Mouse (Mus musculus) adrenal gland, postnatal 14 days (tissue): ENCODE data around the gene Srgap2. TPM values are rescaled to one million over a fixed set of nuclear protein-coding genes. Genes with fewer than 3 reads are reported as not detected.

ENCODE experiments used
- DNase-seq: peaks from one replicate; pipeline ENCODE4 v3.0.0; 2021; ENCODE audit warnings: mixed read lengths
- total RNA-seq: library from RNA; stranded (reverse); gene quantifications from 2 replicates; pipeline ENCODE4 v1.2.3, GENCODE M21; 2021

Srgap2 gene
- total RNA-seq, 1 experiment from 2014 or later = 29.0 TPM

- DNase-seq = no peak
These were observed 53.5 kb downstream of the Srgap2 start for GRCm38 (mm10) chr1:131473631-131474118.

- DNase-seq = no peak
These were observed 56.6 kb downstream of the Srgap2 start for GRCm38 (mm10) chr1:131470597-131470996.

GRCm38 (mm10) chr1:131465855-131466254 is 61.3 kb downstream of the Srgap2 start:
- DNase-seq = no peak

DNA sequence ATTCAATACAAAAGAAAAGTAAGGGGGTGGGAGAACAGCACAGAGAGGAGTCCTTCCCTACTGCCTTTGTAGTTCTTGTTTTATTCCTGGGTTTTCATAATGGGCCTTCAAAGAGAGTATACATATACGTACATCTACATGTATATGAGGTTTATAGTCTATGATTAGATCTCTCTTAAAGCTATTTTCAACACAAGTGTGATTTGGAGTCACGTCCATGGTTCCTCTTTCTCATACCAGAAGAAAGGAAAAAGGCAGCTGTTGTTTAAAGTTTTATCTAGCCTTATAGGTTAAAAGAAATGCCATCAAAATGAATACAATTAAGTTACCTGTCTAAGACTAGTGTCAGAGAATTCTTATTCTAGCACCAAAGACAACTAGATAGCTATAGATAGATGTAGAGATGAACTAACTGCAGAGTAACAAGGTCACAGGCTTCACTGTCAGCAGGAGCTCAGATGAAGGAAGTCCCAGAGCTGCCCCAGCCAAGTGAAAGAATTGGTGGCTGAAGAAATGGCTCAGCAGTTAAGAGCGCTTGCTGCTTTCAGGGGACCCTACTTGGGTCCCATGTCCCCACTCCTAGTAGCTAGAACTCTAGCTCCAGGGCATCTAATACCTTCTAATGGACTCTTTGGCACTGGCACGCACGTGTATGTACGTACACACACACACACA is 63.1 kb downstream of the Srgap2 start:
- DNase-seq = no peak

DNA sequence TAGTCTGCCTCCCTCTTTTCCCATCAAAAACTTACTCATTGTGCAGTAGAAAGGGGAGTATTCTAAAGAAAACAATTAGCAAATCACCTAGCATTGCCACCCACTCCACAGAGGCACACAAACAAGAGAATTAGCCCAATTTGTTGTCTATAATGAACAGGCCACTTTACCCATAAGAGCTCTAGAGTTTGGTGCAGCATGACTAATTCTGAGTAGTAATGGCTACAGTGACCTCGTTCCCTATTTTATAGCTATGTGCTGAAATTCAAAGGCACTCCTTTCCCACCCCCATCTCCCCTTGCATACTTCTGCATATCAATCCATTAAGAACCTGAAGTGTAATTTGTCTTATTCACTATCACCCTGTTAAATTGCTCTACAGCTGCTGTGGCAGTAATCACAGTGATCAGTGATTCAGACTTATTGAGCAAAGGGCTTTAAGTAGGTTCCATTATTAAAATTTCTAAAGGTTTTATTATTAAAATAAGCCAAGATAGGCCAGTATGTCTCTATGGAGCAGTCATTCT is 64.5 kb downstream of the Srgap2 start:
- no peak for DNase-seq

- no peak for DNase-seq
These were observed 66.1 kb downstream of the Srgap2 start for GRCm38 (mm10) chr1:131460914-131461530.

DNA sequence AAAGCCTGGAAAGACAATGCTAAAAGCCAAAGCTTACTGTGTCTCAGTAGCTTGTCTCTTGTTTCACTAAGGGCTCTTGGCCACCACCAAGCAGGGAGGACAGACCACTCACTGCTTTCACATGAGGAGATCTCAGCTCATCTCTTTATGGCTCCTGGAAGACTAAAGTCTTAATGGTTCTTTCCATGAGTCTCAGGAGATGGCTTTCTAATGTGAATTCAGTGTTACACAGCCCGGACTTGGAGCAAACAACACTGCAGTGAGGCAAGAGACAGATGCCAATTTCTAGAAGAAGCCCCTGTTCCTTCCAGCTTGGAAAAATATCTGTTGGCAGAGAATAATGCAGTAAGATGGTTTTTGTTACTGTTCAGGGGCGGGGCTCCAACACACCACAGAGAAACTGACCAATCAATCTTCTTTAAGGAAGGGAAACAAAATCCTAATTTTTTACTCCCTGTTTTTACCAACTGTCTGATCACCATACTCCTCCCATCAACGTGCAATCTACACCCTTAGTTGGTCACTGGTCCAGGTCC is 71.7 kb downstream of the Srgap2 start:
- DNase-seq = no peak

GRCm38 (mm10) chr1:131454386-131454785 is 72.8 kb downstream of the Srgap2 start:
- no peak for DNase-seq

GRCm38 (mm10) chr1:131453335-131453734 is 73.8 kb downstream of the Srgap2 start:
- DNase-seq = no peak

GRCm38 (mm10) chr1:131448373-131448772 is 78.8 kb downstream of the Srgap2 start:
- no peak for DNase-seq

- no peak for DNase-seq
These were observed 79.8 kb downstream of the Srgap2 start for GRCm38 (mm10) chr1:131447333-131447732.

DNA sequence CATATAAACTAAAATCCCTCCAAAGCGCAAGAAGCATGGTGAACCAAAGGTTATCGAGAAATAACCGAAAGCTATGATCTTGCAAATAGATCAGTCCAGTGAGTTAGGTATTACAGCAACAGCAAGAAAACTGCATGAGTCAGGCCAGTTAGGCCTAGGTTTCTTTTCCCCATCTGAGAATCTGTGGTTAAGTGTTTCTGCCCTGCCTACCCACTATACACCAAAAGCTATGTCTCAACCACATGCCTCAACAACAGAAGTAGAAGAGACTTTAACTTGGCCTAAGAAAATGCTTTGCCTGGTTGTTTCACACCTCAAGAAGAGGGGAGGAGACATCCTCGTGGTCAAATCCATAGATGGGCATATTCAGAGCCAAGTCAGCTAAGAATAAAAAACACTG is 80.6 kb downstream of the Srgap2 start:
- no peak for DNase-seq

GRCm38 (mm10) chr1:131438556-131438955 is 88.6 kb downstream of the Srgap2 start:
- DNase-seq = no peak

DNA sequence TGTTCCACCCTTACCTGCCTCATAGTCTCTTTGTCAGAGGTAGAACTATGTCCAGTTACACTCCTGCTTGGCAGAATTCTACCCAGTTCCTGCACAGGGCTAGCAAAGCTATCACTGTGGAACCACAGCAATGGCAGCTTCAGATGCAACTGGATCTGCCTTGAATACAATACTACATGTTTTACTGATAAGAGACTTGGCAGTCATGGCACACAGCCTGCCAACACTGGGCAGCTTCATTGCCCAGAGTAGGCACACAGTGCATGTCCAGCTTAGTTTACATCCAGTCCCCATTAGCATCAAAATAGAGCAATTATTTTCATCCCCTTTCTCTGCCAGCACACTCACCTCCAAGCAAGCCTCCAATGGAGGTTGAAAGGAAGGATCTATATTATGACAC is 89.2 kb downstream of the Srgap2 start:
- no peak for DNase-seq

- DNase-seq = no peak
These were observed 90.5 kb downstream of the Srgap2 start for GRCm38 (mm10) chr1:131436609-131437008.

DNA sequence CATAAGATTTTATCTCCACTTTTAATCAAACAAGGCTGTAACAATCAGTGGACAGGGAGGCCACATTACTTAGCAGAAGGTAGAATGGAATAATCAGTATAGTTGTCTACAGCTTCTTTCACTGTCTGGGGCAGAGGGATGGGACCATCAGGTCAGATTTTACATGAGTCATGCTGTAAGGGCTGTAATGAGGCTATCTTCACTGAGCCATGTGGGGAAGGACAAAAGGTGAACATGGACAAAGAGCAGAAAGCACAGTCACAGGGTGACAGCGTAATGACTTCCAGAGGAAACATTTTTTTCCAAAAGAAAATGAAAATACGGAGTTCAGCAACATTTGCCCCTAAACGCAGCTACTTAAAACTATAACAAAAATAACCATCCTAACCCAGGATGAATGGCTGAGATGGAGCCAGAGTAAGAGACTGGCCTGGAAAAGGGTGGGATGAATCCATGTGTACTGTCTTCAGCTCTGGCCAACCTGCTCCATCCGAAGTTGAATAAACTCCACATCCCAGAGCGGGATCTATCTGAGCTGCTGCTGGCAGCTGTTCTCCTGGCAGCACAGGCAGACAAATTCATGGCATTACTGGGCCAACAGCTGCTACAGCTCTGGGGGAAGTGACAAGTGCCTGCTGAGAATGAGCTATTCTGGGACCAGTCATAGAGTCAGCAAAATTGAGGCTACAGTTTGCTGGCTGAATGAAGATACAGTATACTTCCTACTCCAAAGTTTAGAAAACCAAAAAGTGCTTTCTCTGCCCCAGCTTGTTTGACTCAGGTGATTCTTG is 95.5 kb downstream of the Srgap2 start:
- peak; percentile 41 for DNase-seq

DNA sequence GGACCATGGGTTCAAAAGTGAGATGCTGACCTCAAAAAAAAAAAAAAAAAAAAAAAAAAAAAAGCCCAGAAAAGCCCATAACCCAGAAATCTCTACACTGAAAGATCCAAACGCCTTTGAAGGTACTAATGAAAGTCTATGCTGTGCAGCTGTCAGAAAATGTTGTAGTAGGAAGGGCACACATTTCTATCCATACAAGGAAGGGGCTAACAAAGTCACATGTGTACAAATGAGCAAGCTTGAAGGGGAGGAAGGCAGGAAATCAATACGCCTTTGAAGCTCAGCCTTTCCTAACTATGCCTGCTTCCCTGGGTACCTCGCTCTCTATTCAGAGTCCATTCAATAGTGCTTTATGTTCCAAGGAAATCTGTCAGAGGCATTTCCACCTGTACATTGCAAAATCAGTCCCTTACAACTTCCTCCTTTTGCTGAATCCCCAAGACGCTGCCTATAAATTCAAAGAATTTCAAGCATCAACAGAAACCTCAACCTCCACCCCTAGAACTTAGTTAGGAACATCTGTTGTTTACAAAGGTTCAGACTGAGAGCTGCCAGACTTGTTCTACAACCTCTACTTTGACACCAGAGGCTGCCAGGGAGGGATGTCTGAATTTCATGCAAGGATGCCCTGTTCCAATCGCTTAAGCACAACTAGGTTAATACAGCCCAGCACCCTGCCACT is 99.9 kb downstream of the Srgap2 start:
- DNase-seq = no peak

DNA sequence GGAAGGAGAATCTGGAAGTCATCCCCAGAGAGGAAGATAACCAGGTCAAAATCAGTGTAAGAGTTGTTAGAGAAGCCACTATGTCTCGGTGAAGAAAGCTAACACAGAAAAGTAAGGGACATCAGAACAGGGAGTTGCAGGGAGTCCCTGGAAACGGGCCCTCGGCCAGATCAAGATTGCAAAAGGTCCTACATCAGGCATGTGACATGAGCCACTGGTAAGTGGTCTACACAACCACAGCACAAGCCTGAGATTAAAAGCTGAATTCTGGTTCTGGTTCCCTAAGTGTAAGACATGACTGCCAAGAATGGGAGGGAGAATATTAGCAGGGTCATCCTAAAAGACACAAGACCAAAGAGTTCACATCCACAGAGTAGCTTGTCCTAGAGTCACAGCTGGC is 104.1 kb downstream of the Srgap2 start:
- DNase-seq = peak; percentile 50

GRCm38 (mm10) chr1:131421113-131421512 is 106.0 kb downstream of the Srgap2 start:
- DNase-seq = no peak

GRCm38 (mm10) chr1:131420660-131421059 is 106.5 kb downstream of the Srgap2 start:
- DNase-seq = no peak

GRCm38 (mm10) chr1:131419307-131419706 is 107.8 kb downstream of the Srgap2 start:
- no peak for DNase-seq
